Mouse (Mus musculus) gastrocnemius, adult 8-10 months (tissue): ENCODE measurements around the gene Cacnb4. TPM values are rescaled to one million over a fixed set of nuclear protein-coding genes. Genes with fewer than 3 reads are reported as not detected.
A peak's percentile ranks its signal among the peaks of the same experiment; 100 is the strongest.

ENCODE experiments used
- DNase-seq, 2 experiments: peaks; one replicate each; pipeline ENCODE4 v3.0.0; 2022; ENCODE audit warnings: low spot score in 2 of 2
- total RNA-seq, 4 experiments: library from RNA; stranded (reverse); gene quantifications; 2 replicates each; pipeline ENCODE4 v1.2.4; 2022

Cacnb4 gene
- under 1 TPM; 0.07 to 0.70 (median 0.41) TPM for total RNA-seq

- peak in 1 of 2 experiments; percentile 6 for DNase-seq
Measured at GRCm38 (mm10) chr2:52676023-52676912, at the start of gene Cacnb4. TSS of gene Cacnb4 (minus strand) at chr2:52676831.

DNA sequence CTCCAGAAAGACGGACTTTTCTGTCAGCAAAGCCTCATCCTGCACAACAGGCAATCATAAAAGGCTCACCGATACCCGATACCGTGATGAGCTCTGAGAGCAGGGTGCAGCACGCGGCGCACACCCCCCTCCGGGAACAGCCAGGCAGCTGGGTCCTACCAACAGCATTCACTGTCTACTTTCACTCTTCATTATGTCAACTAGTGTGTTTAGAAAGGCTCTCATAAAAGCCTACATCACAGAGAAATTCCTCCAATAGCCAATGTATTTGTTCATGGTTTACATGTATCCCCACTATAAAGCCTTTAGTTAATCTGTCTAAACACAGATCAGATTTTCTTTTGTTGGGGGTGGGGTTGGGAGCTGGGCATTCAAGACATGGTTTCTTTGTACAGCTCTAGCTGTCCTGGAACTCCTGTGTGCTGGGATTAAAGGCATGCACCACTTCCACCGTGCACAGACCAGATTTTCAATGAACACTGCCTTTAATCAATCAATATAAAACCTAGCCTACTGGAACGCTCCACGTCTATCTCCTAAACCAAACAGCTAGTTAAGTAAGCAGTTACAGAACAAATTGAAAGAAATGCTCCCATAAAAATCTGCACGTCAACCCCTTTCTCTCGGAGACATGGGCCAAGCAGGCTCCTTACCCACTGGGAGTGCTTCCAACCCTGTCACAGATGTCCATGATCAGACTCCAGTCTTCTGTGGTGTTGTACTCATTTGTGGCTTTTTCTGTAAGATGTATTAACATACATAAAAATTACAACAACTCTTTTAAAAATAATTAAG lies 43.8 kb upstream of the Cacnb4 start:
- DNase-seq = no peak

DNA sequence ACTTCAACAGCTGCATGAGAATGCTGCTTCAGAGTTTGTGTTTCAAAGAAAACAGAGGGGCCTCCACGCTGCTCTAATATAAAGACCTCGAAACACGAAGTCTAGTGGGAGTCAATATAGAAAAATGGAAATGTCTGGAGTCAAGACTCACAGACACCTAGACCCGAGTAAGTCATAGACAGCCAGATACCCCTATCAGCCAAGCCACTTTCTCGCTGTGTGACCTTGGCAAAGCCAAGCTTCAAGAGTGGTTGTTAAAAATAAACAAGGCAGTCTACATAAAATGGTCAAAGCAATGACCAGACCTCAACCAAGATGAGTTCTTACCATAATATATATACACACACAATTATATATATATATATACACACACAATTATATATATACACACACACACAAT lies 40.4 kb upstream of the Cacnb4 start:
- no peak for DNase-seq

GRCm38 (mm10) chr2:52715538-52715937 lies 38.9 kb upstream of the Cacnb4 start:
- no peak for DNase-seq

DNA sequence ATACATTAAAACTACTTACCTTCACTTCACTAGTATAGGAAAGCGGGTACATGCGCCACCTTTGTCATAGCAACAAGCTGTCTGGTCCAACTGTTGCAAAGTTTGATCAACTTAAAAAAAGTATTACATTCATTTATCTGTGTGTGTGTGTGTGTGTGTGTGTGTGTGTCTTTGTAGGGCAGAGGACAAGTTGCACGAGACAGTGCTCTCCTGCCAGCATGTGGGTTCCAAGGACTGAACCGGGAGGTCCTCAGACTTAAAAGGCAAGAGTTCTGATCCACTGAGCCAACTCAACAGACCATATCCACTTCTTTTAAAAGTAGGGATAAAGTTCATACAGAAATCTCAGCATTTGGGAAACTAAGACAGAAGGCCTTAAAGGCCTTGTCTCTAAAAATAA lies 37.5 kb upstream of the Cacnb4 start:
- no peak for DNase-seq

DNA sequence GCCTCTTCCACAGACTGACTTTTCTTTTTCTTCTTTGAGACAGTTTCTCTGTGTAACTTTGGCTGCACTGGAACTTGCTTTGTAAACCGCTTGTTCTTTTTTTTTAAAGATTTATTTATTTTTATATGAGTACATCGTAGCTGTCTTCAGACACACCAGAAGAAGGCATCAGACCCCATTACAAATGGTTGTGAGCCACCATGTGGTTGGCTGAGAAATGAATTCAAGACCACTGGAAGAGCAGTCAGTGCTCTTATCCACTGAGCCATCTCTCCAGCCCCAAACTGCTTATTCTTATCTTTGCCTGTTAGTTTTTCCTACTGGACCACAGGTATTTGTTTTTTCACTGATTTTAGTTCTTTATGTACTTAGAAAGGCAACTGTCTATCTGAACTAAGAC lies 34.2 kb upstream of the Cacnb4 start:
- no peak for DNase-seq

DNA sequence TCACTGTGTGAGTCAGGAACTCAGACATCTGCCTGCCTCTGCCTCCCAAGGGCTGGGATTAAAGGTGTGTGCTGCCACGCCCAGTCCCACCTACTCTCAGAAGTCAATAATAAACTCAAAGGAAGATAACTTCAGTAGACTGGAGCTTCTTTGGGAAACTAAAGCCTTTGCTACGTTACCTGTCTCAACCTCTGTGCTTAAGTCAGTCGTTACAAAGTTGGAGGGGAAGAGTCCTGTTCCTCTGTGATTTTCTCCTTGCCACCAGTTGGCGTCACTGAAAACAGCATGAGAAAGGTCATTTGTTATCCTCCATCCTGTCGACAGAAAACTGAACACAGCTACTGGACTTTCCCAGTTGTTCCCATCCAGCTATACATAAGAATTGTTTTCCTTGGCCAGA lies 32.8 kb upstream of the Cacnb4 start:
- DNase-seq = no peak

DNA sequence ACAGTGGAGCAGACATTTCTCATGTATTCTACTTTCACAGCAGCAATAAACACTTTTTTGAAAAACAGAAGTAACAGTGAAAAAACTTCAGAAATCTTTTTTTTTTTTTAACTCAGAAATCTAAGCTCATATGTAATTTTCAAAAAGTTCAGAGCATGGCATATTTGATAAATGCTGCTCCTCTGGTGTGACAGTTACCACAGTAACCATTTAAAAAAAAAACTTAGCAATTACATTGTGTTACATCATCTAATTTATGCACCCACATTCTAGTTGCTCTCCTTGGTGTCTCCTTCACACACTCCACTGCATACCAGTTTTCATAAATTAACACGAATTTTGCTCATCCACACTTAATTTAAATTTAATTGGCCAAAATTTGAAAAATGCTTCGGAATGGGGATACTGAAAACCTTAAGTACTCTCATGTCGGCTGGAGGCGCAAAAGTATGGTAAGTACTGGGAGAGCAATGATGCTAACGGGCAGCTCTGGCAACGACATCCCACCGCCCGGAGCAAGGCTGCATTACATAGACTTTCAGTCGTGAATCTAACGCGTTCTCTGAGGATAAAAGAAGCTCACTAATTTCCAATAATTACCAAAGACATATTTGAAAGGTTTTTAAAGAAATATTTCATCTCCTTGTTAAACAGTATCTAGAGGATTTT lies 24.9 kb upstream of the Cacnb4 start:
- no peak for DNase-seq

GRCm38 (mm10) chr2:52700352-52700751 lies 23.7 kb upstream of the Cacnb4 start:
- DNase-seq = no peak

- no peak for DNase-seq
Measured at GRCm38 (mm10) chr2:52694604-52695003, 18.0 kb upstream of the Cacnb4 start.

- no peak for DNase-seq
Measured at GRCm38 (mm10) chr2:52691745-52692144, 15.1 kb upstream of the Cacnb4 start.

DNA sequence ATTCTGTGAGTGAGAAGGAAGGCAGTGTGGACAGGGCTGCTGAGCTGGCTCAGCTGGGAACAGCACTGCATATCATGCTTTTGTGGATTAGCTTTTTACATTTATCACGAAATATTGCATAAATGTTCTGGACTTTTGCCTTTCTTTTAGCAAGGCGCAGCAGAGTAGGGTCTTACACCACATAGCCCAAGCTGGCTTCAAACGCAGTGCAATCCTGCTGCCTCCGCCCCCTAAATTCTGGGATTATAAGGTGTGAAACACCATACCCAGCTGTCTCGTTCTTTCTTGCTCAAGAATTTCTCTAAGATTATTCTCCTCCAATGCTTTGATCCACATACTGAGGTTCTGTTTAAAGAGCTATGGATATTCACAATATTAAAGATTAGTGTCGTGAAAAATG lies 10.0 kb upstream of the Cacnb4 start:
- DNase-seq = no peak

GRCm38 (mm10) chr2:52677589-52677988 lies 958 bp upstream of the Cacnb4 start:
- no peak for DNase-seq

GRCm38 (mm10) chr2:52676913-52677303 lies 277 bp upstream of the Cacnb4 start:
- no peak for DNase-seq

DNA sequence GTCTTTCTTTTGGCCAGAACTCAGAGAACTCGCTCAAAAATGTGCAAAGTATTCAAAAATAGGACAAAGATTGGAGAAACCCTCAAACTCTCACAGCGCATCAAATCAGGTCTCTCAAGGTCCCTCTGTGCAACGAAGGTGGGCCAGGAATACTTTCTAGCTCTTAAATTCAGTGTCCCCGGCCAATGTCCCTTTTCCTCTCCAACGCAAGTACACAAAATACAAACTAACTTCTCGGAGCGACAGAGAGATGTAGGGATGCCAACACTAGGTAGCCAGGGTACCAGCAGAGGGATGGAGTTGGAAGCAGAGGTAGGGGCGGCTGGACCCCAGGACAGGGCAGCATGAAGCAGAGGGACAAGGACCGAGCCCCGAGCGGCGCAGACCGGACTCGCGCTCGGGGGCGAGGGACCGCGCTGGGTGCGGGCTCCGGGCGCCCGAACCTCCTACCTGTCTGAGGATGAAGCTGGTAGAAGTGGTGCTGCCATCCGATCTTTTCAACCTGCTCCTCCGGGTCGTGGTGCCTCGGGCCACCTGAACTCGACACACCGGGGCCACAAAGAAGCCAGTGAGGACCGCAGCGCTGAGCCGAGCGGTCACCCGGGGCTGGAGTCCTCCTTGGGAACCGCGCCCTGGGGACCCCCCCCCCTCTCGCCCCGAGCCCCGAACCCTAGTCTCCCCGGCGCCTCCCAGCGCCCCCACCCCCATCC lies 1.2 kb downstream of the Cacnb4 start:
- no peak for DNase-seq

DNA sequence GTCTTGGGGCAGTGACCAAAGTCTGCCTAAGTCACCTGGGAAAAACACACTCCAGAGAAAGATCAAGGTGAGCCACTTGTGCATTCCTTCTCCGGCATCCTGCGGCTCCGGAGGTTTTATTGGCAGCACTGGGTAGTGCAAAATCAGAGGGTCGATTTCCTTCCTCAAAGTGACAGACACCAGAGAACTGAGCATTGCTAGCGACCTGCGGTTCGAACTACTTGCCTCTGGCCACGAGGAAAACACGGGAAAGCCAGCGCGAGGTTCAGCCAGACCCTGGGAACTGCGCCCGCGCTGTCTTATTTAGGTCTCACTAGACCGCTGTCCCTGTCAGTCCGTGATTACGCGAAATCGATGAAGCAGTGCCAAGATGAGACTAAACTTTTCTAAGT lies 1.7 kb downstream of the Cacnb4 start:
- DNase-seq = peak; percentile 15

DNA sequence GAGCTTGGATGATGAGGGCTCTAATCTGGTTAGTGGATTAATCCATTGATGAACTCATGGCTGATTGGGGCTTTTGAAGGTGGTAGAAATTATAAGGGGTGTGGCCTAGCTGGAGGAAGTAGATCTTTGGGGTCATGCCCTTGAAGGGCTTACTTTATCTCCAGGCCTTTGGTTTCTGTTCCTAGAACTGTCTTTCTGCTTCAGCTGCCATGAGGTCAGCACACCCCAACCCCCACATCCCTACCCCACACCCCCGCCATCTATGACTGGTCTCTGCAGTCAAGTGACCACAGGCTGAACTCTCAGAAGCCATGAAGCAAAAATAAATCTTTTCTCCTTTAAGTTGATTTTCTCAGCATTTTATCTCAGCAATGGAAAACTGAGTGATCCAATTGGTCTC lies 3.5 kb downstream of the Cacnb4 start:
- no peak for DNase-seq

GRCm38 (mm10) chr2:52670733-52671132 lies 5.9 kb downstream of the Cacnb4 start:
- no peak for DNase-seq

DNA sequence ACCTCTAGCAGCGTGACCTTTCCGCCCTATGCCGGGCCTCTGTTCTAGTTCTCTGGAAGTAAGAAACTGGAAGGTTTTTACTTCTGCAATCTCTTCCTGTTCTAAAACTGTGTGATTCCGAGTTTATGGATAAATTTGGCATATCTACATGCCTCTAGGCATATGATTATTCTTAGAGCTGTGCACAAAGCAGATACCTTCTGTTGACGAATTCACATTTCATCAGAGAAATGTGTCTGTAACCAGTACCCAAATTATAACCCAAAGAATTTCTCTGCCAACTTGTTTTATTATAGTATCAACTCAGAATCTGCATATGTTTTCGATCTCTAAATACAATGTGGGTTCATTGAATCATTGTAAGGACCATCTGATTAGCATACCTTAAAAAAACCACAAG lies 8.2 kb downstream of the Cacnb4 start:
- no peak for DNase-seq

GRCm38 (mm10) chr2:52656722-52657121 lies 19.9 kb downstream of the Cacnb4 start:
- no peak for DNase-seq

- DNase-seq = no peak
Measured at GRCm38 (mm10) chr2:52654541-52654940, 22.1 kb downstream of the Cacnb4 start.
